Mouse (Mus musculus): ENCODE measurements at regions not wholly inside any gene's neighbourhood (a gene's known extent, or its start where the extent isn't known, plus 50 kb on each side); places are given as distances from the start of the nearest gene placed in this dataset.

GRCm38 (mm10) chr5:41206462-41206861, 501.5 kb downstream of the Rab28 start:
- DNase-seq: no peak

DNA sequence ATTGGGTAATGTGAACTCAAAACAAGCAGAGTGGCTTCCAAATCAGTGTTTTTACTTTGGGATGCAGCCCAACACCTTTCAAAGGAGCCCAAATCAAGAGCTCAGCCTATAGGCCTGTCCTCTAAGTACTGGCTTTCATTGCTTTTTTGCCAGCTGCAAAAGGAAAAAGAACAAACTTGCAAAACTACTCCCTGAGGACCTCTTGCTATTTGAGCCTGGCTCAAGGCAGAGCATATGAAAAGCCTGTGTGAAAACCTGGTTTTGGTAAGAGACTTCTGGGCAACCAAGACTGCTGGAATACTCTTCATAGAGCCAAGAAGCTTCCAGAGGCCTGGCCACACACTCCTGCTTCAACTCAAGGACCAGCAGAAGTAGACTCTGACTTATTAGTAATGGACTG, 503.5 kb downstream of the Rab28 start:
- peak; percentile 17 for DNase-seq

DNA sequence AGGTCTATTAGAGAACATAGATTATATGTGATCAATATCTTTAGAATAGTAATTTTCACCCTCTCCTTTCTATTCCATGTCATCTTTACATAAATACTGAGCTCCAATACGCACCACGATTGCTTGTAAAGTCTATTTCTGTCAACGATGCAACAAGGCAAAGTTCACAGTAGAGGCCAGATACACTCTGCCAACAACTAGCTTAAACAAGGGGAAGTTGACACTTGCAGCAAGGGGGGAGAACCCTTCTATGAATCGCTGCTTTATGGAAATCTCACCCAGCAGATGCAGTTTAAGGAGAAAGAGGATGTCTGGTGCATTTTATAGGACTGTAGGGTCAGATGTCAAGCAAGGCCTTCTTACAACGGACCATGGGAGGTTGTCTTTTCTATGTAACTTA, 520.8 kb downstream of the Rab28 start:
- no peak for DNase-seq

GRCm38 (mm10) chr5:41177220-41177619, 530.7 kb downstream of the Rab28 start:
- DNase-seq: no peak

- no peak for DNase-seq
Observed at GRCm38 (mm10) chr5:41165870-41166626, 541.9 kb downstream of the Rab28 start.

GRCm38 (mm10) chr5:41125050-41125449, 582.9 kb downstream of the Rab28 start:
- DNase-seq: no peak

DNA sequence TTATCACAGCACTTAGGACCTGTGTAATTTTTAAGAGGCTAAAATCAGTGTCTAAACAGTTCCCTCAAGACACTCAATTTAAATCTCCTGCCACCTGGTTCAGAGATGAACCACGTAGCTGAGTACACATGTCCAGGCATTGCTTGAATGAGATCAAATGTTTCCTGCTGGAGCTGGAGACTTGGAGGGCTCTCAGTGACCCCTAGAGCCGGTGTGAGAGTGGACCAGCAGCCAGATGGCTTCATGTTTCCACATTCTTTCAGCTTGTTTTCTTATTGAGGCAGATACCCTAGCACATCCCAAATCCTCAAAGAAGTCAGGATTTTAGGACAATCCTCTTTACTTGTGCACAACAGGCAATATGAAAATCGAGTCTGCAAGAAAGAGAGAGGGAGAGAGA, 590.3 kb downstream of the Rab28 start:
- no peak for DNase-seq

GRCm38 (mm10) chr5:41087773-41088172, 620.2 kb downstream of the Rab28 start:
- DNase-seq: no peak

DNA sequence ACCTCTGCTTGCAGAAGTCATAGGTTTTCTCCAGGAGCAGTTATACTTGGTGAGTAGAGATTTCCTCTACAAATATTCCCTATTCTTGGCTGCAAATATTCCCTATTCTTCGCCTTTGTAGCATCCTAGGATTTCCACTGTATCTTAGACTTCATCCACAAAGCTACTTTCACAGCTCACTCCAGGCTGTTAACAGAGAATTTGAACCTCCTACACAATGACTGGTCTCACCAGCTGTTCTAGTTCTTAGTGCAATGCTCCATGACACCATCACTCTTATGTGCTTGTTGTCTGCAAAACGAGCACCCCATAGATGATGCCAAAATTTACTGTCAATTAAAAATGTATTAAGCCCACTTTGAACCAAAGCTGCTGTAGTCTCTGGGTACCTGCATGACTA, 631.5 kb downstream of the Rab28 start:
- no peak for DNase-seq

- DNase-seq: no peak
Observed at GRCm38 (mm10) chr5:41061646-41062045, 646.3 kb downstream of the Rab28 start.

GRCm38 (mm10) chr5:41061222-41061621, 646.7 kb downstream of the Rab28 start:
- no peak for DNase-seq

DNA sequence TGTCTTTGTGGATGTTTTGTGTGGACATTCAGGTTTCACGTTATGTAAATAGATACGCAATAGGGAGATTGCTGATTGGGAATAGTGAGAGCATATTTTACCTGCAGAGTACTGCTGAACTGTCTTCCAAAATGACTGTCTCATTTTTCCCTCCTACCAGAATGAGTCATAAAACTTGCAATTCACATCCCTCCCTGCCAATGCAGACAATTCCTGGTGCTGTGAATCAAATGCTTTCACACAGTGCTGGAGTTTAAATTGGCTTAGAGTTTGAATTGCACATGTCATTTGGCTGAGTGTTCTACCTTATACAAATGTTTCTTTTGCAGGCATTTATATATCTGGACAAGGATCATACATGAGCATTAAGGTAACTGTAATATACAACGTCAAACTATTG, 649.9 kb downstream of the Rab28 start:
- no peak for DNase-seq

GRCm38 (mm10) chr5:41051948-41052347, 656.0 kb downstream of the Rab28 start:
- peak; percentile 4 for DNase-seq

GRCm38 (mm10) chr5:41048515-41048914, 659.4 kb downstream of the Rab28 start:
- DNase-seq: peak; percentile 20

GRCm38 (mm10) chr5:41045221-41045620, 662.7 kb downstream of the Rab28 start:
- no peak for DNase-seq

- DNase-seq: peak; percentile 68
Observed at GRCm38 (mm10) chr5:41044465-41044864, 663.5 kb downstream of the Rab28 start.

DNA sequence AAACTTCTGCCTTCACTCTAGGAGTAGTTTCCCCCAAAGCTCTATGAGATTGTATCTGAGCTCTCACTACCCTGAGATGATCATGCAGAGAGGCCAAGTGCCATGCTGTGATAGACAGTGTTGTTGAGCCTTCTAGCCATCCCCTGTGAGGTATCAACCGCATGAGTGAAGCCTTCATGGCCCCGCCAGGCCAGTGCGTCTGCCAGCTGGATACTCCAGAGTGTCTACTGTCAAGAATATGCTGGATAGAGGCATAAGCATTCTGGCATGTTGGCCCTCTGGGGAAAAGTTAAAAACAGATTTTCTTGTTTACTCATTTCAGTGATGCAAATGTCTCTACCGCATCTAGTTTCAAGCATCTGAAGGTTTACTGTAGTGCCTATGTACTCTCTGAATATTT, 669.2 kb downstream of the Rab28 start:
- DNase-seq: no peak

DNA sequence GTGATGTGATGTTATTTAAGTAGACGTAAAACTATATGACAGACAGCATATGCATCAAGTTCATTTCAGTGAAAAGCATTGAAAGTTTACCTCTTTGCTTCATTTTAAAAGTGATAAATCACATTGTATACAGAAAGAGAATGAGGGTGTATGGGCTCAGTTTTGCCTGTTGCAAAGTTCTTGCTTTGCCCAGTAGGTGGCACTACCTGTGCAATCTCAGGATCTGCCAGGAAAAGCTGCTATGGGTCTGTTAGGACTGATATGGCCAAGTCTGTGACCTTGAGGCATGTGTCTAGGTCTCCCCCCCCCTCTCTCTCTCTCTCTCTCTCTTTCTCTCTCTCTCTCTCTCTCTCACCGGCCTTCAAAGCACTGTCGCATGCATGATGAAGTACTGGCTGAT, 701.3 kb downstream of the Rab28 start:
- DNase-seq: peak; percentile 41

DNA sequence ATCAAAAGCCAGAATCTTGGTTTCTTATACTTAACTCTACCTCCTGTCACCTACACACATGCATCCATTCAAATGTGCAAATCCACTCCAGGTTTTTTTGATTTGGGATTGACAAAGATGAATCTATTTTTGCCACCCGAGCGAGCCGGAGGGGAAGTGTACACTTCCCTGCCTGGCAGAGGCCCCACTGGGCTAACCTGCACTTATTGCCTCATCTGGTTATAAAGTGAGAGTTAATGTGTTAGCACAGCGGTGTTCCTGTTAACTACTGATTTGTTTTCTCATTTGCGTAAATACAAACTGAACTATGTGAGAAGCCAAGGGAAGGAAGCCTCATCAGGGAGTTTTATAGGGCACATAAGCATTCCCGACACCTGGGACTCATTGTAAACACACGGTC, 721.4 kb downstream of the Rab28 start:
- DNase-seq: peak; percentile 6

- no peak for DNase-seq
Observed at GRCm38 (mm10) chr5:40974892-40975291, 733.1 kb downstream of the Rab28 start.

DNA sequence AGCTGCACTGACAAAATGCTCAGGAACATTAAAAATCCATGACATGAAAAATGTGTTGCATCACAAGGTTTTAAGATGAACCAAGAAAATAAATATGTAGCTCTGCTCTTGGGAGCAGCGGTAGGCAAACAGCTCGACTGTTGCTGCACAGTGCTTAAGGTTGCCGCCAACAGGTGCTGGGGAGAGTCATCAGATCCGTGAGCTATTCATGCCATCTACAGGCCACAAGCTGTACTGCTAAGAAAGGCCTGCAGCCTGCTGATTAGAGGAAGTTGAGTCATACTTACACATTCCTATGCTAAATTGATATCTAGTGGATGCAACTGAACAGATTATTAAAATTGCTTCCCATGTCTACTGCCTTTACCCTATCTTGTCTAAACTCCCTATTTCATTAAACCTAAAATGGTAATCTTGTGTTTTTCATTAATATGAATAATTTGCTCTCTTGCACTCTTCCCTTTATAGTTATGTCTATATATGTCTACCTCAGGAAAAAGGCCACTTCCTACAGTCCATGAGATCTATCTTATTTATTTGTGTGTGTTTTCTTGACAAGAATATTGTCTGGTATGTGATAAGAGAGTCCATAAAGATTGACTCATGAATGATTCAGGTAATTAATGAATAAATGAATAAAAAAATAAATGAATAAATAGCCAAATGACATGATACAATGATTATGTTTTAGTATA, 754.9 kb downstream of the Rab28 start:
- DNase-seq: peak; percentile 56

- no peak for DNase-seq
Observed at GRCm38 (mm10) chr5:40929127-40929526, 778.8 kb downstream of the Rab28 start.

DNA sequence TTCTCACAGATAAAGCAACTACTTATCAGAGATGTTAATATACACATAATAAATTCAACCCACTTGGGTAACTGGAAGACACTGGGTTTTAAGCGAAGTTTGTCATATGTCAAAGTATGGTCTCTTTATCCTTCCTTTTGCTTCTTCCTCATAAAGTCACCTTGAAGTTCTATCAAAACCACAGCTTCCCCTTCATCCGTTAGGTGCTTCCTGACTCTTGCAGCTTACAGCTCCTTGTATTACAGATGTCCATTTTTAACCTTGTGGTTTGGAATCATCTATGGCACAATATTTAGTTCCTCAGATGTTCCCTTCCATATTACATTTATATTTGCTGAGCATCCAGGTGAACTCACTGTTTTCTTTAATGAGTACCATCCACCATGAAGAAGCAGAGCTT, 787.0 kb downstream of the Rab28 start:
- no peak for DNase-seq

DNA sequence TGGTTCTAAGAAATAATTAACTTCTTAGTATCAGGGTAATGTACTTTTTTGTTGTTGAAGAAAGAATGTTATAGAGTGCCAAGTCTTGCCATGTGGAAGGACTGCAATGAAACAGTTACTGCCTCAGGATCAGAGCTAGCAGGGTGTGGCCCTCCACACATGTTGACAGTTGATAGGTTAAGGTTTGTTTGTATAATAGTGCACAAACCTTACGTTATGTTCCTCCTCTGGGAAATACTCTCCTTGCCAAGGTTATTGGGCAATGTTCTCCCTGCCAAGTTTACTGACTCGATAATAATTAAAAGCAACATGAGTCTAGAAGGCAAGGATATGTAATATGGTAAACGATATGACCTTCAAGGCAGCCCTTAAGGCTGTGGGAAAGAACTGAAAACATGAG, 799.2 kb downstream of the Rab28 start:
- DNase-seq: peak; percentile 7
